Mouse (Mus musculus) right cerebral cortex, postnatal 25 days (tissue): ENCODE measurements around the gene Fbxl2.
"Not testable (repeated sequence)": the region's sequence is repeated elsewhere in the genome, so short reads cannot be mapped to it uniquely, and the experiment has no call there.

ENCODE experiments used
- DNase-seq: peaks from one replicate; pipeline ENCODE4 v3.0.0; 2022

Fbxl2 gene

GRCm38 (mm10) chr9:114046028-114046427, at the start of gene Fbxl2:
Gene Fbxl2 (minus strand): TSS chr9:114046191.
- DNase-seq: no peak

DNA sequence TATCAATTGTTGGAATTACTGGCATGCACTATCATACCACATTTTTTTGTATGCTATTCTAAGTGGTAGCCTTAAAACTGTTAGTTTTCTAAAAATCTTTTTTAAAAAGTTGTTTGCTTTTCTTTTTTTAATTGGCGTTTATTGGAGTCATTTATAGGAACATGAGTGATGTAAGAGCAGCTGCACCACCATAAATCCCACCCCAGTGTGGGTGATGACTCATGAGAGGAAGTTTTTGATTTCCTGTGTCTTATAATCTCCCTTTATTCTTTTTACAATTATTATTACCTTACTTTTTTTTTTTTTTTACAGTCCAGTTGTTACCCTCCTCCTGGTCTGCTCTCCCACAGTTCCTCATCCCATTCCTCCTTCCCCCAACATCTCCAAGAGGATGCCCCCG, 48.9 kb upstream of the Fbxl2 start:
- no peak for DNase-seq

DNA sequence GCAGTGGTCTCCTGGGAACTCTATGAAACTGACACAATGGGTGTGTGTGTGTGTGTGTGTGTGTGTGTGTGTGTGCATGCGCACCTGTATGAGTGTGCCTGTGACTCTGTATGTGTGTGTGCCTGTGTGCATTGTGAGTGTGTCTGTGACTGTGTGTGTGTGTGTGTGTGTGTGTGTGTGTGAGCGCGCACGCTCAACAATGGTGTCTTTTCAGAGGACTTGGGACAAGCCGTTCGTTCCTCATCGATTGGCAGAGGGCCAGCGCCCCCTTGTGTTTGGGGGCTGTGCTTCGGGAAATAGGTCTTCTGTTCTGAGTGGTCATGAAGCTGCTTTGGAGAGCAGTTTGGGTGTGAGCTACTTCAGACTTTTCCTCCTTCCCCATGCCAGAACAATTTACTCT, 46.2 kb upstream of the Fbxl2 start:
- DNase-seq: not testable (repeated sequence)

DNA sequence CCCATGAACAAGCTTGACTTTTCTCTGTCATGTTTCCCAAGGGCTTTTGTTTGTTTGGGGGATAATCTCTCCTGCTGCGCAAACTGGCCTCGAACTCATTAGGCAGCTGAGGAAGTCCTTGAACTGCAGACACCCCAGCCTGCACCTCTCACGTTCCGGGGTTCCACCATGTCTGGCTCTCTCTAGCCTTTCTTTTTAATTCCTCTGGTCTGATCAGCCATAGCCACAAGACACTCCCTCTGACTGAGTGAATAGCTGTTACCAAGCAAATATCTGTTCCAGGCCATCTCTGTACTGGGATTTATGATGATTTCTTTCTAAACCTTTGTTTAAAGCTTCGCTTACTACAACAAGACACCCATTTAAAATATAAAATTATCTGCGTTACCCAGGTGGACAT, 42.9 kb upstream of the Fbxl2 start:
- not testable (repeated sequence) for DNase-seq

GRCm38 (mm10) chr9:114087106-114087815, 41.3 kb upstream of the Fbxl2 start:
- DNase-seq: no peak

- no peak for DNase-seq
Observed at GRCm38 (mm10) chr9:114086422-114086821, 40.4 kb upstream of the Fbxl2 start.

DNA sequence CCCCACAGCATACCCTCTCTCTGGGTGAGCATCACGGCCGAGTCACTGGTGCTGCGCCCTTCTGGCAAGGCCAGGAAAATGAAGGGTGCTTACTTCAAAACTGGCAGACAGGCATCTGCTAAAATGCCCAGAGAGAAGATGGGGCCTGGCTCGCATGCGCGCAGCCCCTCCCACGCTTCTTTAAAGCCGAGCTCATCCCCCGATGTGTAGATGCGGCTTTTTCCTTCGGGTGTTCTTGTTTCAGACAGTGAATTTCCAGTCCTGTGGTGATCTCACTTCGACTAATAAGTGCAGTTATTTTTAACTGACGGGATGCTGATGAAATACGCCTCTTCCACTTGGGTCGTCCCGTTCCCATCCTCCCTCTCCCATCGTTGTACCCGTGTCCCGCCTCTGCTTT, 27.7 kb upstream of the Fbxl2 start:
- peak; percentile 23 for DNase-seq

GRCm38 (mm10) chr9:114069372-114069771, 23.4 kb upstream of the Fbxl2 start:
- DNase-seq: no peak

- no peak for DNase-seq
Observed at GRCm38 (mm10) chr9:114068494-114069053, 22.6 kb upstream of the Fbxl2 start.

GRCm38 (mm10) chr9:114057090-114057796, 11.3 kb upstream of the Fbxl2 start, which contains the start of gene Susd5:
Gene Susd5 (plus strand): TSS chr9:114057140.
- DNase-seq: peak; percentile 13

DNA sequence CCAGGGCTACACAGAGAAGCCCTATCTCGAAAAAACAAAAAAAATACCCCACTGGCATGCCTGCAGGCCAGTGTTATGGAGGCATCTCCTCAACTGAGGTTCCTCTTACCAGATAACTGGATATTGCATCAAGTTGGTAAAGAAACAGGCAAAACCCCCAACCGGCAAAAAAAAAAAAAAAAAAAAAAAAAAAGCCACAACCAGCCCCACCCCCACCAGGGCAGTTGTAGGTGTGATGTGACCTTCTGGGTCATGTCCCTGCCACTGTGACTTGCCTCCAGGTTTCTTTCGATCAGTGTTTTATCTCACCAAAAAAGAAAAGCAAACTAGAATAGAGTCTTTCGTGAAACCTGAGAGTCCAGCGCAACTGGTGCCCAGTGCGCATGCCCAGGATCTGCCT, 6.9 kb upstream of the Fbxl2 start:
- no peak for DNase-seq

- no peak for DNase-seq
Observed at GRCm38 (mm10) chr9:114052031-114052430, 6.0 kb upstream of the Fbxl2 start.

DNA sequence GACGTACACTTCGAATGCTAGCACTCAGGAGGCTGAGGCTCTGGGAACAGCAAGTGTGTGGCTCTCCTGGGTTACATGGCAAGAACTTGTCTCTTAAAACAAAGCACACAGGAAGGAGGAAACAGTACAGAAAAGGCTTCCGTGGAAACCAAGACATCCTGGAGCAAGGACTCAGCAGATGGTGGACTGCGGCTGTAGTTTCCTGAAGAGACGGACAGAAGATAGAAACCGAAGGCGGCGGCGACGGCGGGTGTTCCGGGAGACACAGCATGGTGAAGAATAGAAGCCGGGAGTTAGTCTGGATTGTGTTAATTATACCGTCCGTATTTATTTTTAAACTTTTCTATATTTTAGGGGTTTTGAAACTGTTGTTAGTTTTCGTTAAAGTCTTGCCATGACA, 4.8 kb upstream of the Fbxl2 start:
- peak; percentile 27 for DNase-seq

DNA sequence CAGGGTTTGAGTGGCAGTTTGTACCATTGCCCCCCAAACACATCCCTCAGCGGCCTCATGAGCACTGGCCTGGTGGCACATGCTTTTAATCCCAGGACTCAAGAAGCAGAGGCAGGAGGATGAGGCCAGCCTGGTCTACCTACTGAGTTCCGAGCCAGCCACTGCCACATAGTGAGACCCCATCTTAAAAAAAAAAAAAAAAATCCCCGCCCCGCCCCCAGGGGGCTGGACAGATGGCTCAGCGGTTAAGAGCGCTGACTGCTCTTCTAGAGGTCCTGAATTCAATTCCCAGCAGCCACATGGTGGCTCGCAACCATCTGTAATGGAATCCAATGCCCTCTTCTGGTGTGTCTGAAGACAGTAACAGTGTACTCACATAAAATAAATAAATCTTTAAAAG, 4.1 kb upstream of the Fbxl2 start:
- no peak for DNase-seq

DNA sequence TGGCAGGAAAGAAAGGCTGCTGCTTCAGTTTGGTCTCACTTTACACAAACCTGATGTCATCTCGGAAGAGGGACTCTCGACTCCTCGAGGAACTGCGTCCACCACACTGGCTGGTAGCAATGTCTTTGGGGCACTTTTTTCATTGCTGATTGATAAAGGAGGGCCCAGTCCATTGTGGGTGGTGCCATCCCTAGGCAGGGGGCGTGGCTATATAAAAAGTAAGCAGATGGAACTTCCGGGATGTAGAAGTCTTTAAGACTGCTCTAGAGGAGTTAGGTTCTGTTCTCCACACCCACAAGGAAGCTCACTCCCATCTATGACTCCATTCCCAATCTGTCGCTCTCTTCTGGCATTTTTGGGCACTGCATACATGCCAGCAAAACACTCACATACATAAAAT, 685 bp upstream of the Fbxl2 start:
- DNase-seq: no peak

DNA sequence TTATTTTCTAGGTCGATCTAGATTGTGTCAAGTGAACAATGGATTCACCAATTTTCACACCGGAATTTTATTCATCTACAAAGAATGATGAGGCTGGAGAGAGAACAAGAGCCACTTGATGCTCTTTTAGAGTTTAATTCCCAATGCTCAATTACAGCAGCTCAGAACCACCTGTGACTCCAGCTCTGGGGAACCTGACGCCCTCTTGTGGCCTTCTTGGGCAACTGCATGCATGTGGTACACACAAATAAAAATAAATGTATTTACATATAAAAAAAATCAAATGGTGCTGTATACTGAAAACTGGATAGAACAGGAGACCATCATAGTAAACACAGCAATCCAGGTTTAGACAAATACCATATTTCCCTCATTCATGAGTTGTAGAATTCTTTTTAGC, 1.5 kb downstream of the Fbxl2 start:
- DNase-seq: no peak

- no peak for DNase-seq
Observed at GRCm38 (mm10) chr9:114042490-114042889, 3.5 kb downstream of the Fbxl2 start.

DNA sequence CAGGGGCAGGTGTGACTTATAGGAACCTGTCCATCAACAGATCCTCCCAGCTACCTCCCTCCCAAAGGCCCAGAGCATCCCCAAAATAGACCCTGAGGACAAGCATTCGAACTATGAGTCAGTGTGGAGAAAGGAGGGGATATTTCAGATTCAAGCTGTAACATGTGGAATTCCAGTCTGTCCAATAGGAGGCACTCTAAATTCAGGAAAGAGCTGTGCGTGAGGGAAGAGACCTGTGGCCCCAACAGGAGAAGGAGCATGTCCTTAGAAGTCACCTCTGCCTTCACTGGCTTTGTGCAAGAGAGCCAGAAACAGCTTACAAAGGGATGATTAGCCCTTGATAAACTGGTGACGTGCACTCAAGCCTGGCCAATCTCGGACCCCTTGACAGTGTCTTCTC, 5.0 kb downstream of the Fbxl2 start:
- no peak for DNase-seq

DNA sequence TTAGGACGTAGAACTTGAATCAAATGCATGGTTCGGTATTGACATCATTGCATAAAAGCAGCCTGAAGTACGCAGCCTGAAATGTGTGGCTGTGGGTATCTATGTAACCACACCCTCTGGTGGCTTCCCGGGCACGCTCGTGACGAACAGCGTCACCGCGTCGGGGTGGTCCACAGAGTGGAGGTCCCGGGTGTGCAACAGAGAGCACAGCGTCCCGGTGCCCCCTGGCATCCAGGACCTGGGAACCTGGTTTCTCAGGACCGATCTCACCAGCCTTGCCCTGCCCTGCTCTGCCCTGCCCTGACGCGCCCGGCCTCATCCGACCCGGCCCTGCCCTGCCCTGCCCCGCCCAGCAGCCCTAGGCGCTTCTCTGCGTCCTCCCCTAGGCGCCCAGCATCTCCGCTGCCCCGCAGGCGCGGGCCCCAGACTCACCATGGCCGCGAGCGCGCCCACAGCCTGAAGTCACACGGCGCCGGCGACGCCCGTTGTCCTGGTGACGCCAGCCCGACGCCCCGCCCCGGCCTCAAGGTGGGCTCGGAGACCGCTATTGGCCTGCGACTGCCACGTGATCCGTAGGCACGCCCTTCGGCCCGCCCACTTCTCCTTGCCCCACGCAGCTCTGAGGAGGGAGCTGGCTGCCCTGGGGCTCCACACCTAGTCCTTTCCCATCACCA, 19.6 kb downstream of the Fbxl2 start:
- peak; percentile 89 for DNase-seq

DNA sequence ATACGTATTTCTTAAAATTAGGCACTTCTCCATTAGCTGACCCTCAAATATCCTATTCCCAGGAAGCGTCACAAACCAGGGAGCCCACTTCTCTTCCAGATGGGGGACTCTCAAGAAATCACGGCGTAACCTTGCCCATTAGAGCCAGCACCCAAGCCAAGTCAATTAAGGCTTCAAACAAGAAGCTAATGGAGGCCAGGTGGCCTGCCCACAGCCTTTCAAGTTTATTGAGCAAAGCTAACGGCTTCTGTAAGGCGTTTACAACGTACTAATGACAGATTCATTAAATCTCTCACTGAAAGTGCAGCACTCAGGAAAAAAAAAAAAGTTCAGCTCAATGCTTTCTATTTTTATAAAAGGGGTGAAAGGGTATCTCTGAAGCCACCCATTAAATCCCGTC, 20.1 kb downstream of the Fbxl2 start:
- DNase-seq: no peak

DNA sequence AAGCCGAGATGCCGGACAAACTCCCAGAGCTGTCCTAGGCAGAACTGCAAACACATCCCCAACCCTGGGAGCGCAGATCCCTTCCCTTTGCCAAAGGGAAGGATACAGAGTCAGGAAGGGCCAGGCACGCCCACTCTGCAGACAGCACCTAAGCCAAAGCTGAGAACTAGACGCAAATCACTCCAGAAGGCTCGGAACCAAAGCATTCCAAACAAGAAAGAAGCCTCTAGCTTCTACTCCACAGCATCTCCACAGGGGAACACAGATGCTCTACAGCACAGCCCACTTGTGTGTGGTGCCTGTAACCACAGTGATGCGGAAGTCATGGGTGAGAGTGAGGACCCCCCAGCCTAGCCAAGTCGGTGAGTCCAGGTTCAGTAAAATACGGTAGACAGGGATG, 20.8 kb downstream of the Fbxl2 start:
- no peak for DNase-seq

- DNase-seq: no peak
Observed at GRCm38 (mm10) chr9:114022141-114022540, 23.9 kb downstream of the Fbxl2 start.

DNA sequence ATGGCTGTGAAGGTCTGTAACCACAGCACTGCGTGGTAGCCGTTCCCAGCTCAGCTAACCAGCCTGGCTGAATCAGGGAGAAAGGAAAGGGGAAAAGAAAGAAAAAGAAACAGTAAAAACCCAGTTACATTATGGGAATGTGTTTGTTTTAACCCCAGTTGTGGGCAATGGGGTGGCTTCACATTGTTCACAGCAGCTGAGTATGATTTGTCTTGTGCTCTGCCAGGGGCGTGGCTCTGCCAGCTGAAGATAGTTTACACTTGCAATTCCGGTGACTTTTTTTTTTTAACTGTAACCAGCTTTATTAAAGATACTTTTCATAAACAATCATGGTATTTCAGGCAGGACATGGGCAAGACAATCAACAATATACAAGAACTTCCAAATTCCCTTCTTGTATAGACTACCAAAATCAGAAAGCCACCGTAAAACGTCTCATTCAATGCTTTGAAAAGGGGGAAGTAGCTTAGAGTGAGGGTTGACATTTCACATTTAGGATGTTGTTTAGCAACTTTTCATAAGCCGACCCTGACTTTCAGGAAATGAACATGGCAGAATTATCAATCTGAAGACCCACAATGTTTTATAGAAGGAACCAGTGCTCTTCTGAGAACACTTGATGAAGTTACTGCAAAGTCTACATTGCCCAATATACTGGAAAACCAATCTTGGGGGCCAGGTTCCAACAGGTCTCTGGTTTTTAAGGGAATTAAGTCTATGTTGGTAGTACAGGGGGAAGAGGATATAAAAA, 26.8 kb downstream of the Fbxl2 start:
- DNase-seq: no peak
